Mouse (Mus musculus): ENCODE results near the gene Fam167b. TPM values are rescaled to one million over a fixed set of nuclear protein-coding genes. Genes with fewer than 3 reads are reported as not detected.

The Fam167b gene
- total RNA-seq (2014; rRNA removed; ENCODE audit: low replicate concordance) (4.6 and 6.2 TPM in 2 replicates), polyA plus RNA-seq (2015; fragmentation: Nextera tagmentation; extraction: Ambion mirVana) (6.1 and 6.2 TPM in 2 replicates)

GRCm38 (mm10) chr4:129578466-129578865 is at the start of gene Fam167b:
Gene Fam167b, minus strand, starts transcription at chr4:129578549.
- Histone ChIP-seq H3K4me3 (ENCODE audit: low read depth, low read length) (peak within 1 kb of the TSS; percentile 26; the same call in 1 of the 2 replicates), H3K9ac (replicated peaks; ENCODE audit: low read depth, low read length) (no peak within 1 kb of the TSS)

GRCm38 (mm10) chr4:129626035-129626434 is 47.7 kb upstream of the Fam167b start:
- H3K9ac ChIP-seq (replicated peaks; ENCODE audit: low read depth, low read length), result no peak overlapping the region
- H3K27ac ChIP-seq (ENCODE audit: low read depth), result no peak overlapping the region
- TF ChIP-seq EP300 (IDR thresholded peaks at IDR 0.05; ENCODE audit: low read depth) (no peak), CTCF (IDR thresholded peaks at IDR 0.05; ENCODE audit: low read depth) (no peak)
- peaks cover 54% of the 10 kb centered on the region for H3K36me3 ChIP-seq (replicated peaks; ENCODE audit: control insufficient read depth, insufficient read depth, low read length)
- no peak for ATAC-seq (ENCODE audit: insufficient read depth, low read depth)
- H3K4me2 ChIP-seq (ENCODE audit: low read depth, low read length), result no peak overlapping the region
- no peak overlapping the region for H3K4me3 ChIP-seq (ENCODE audit: low read depth, low read length)
- no peaks in the 10 kb centered on the region for H3K9me3 ChIP-seq (replicated peaks; ENCODE audit: control insufficient read depth, low read length)
- peaks cover 30% of the 10 kb centered on the region for H3K4me1 ChIP-seq (ENCODE audit: control insufficient read depth, insufficient read depth)
- DNase-seq (ENCODE audit: low spot score), result no peak
- H3K27me3 ChIP-seq (ENCODE audit: control insufficient read depth, insufficient read depth, low read length), result no peaks in the 10 kb centered on the region
- 65% methylated on average over 6 of the region's 6 CpGs for WGBS

More at GRCm38 (mm10) chr4:129578466-129578865, at the start of gene Fam167b:
- TF ChIP-seq CTCF (IDR thresholded peaks at IDR 0.05; ENCODE audit: low read depth) (no peak), EP300 (IDR thresholded peaks at IDR 0.05; ENCODE audit: low read depth) (no peak)
- H3K4me2 ChIP-seq (ENCODE audit: low read depth, low read length), result peak within 1 kb of the TSS; percentile 51
- DNase-seq (ENCODE audit: low spot score) (peak; percentile 54), ATAC-seq (ENCODE audit: insufficient read depth, low read depth) (peak; percentile 45; the same call in 1 of the 2 replicates)
- peak within 1 kb of the TSS; percentile 66 for H3K27ac ChIP-seq (ENCODE audit: low read depth)
- H3K27me3 ChIP-seq (ENCODE audit: control insufficient read depth, insufficient read depth, low read length), result no peaks in the 10 kb centered on the region
- no peaks in the 10 kb centered on the region for H3K36me3 ChIP-seq (replicated peaks; ENCODE audit: control insufficient read depth, insufficient read depth, low read length)
- H3K9me3 ChIP-seq (replicated peaks; ENCODE audit: control insufficient read depth, low read length), result no peaks in the 10 kb centered on the region
- H3K4me1 ChIP-seq (ENCODE audit: control insufficient read depth, insufficient read depth), result peaks cover 7% of the 10 kb centered on the region; the same call in 1 of the 2 replicates
- WGBS, result 43% methylated on average over 5 of the region's 5 CpGs

- DNase-seq (ENCODE audit: low spot score) (no peak), ATAC-seq (ENCODE audit: insufficient read depth, low read depth) (no peak)
- Histone ChIP-seq H3K36me3 (replicated peaks; ENCODE audit: control insufficient read depth, insufficient read depth, low read length) (peaks cover 53% of the 10 kb centered on the region), H3K4me3 (ENCODE audit: low read depth, low read length) (no peak overlapping the region), H3K4me1 (ENCODE audit: control insufficient read depth, insufficient read depth) (peaks cover 30% of the 10 kb centered on the region), H3K9ac (replicated peaks; ENCODE audit: low read depth, low read length) (no peak overlapping the region), H3K27ac (ENCODE audit: low read depth) (peak overlapping the region; percentile 89; the same call in 1 of the 2 replicates), H3K4me2 (ENCODE audit: low read depth, low read length) (0 out of 2 replicates have a peak overlapping the region, but pooled peaks have one; percentile 84), H3K9me3 (replicated peaks; ENCODE audit: control insufficient read depth, low read length) (no peaks in the 10 kb centered on the region), H3K27me3 (ENCODE audit: control insufficient read depth, insufficient read depth, low read length) (no peaks in the 10 kb centered on the region)
- TF ChIP-seq CTCF (IDR thresholded peaks at IDR 0.05; ENCODE audit: low read depth), result no peak
- TF ChIP-seq EP300 (IDR thresholded peaks at IDR 0.05; ENCODE audit: low read depth), result no peak
- WGBS, result 50% methylated on average over 4 of the region's 4 CpGs
Measured at GRCm38 (mm10) chr4:129625496-129625895, 47.1 kb upstream of the Fam167b start.

GRCm38 (mm10) chr4:129625029-129625370 is 46.7 kb upstream of the Fam167b start:
- DNase-seq (ENCODE audit: low spot score) (peak; percentile 53), ATAC-seq (ENCODE audit: insufficient read depth, low read depth) (peak; percentile 19; the same call in 1 of the 2 replicates)
- WGBS, result 3% methylated on average over 6 of the region's 6 CpGs
- no peaks in the 10 kb centered on the region for H3K9me3 ChIP-seq (replicated peaks; ENCODE audit: control insufficient read depth, low read length)
- peaks cover 48% of the 10 kb centered on the region for H3K36me3 ChIP-seq (replicated peaks; ENCODE audit: control insufficient read depth, insufficient read depth, low read length)
- peak overlapping the region; percentile 89 for H3K27ac ChIP-seq (ENCODE audit: low read depth)
- peak overlapping the region; percentile 29; the same call in 1 of the 2 replicates for H3K9ac ChIP-seq (replicated peaks; ENCODE audit: low read depth, low read length)
- H3K4me2 ChIP-seq (ENCODE audit: low read depth, low read length), result peak overlapping the region; percentile 84
- no peak for TF ChIP-seq EP300 (IDR thresholded peaks at IDR 0.05; ENCODE audit: low read depth)
- TF ChIP-seq CTCF (IDR thresholded peaks at IDR 0.05; ENCODE audit: low read depth), result no peak
- peak overlapping the region; percentile 65 for H3K4me3 ChIP-seq (ENCODE audit: low read depth, low read length)
- no peaks in the 10 kb centered on the region for H3K27me3 ChIP-seq (ENCODE audit: control insufficient read depth, insufficient read depth, low read length)
- peaks cover 30% of the 10 kb centered on the region for H3K4me1 ChIP-seq (ENCODE audit: control insufficient read depth, insufficient read depth)

- Histone ChIP-seq H3K27me3 (ENCODE audit: control insufficient read depth, insufficient read depth, low read length) (no peaks in the 10 kb centered on the region), H3K4me3 (ENCODE audit: low read depth, low read length) (peak overlapping the region; percentile 65), H3K36me3 (replicated peaks; ENCODE audit: control insufficient read depth, insufficient read depth, low read length) (peaks cover 43% of the 10 kb centered on the region), H3K4me1 (ENCODE audit: control insufficient read depth, insufficient read depth) (peaks cover 30% of the 10 kb centered on the region), H3K4me2 (ENCODE audit: low read depth, low read length) (peak overlapping the region; percentile 84), H3K9ac (replicated peaks; ENCODE audit: low read depth, low read length) (peak overlapping the region; percentile 71), H3K27ac (ENCODE audit: low read depth) (peak overlapping the region; percentile 89), H3K9me3 (replicated peaks; ENCODE audit: control insufficient read depth, low read length) (no peaks in the 10 kb centered on the region)
- TF ChIP-seq EP300 (IDR thresholded peaks at IDR 0.05; ENCODE audit: low read depth), result 0 out of 2 replicates have a peak, but pooled peaks have one; percentile 8
- TF ChIP-seq CTCF (IDR thresholded peaks at IDR 0.05; ENCODE audit: low read depth), result no peak
- ATAC-seq (ENCODE audit: insufficient read depth, low read depth) (peak; percentile 92), DNase-seq (ENCODE audit: low spot score) (peak; percentile 96)
- 2% methylated on average over 18 of the region's 18 CpGs for WGBS
Measured at GRCm38 (mm10) chr4:129624281-129625028, 46.1 kb upstream of the Fam167b start.

All from heart, postnatal 0 days (tissue).